Mouse (Mus musculus) cerebellum, adult 8-10 months (tissue): ENCODE results near the gene Papss1.
"Not testable (repeated sequence)": the region's sequence is repeated elsewhere in the genome, so short reads cannot be mapped to it uniquely, and the experiment has no call there.

Experiments
- DNase-seq: peaks from one replicate; pipeline ENCODE4 v3.0.0; 2022

Papss1 gene

GRCm38 (mm10) chr3:131564430-131565256, at the start of gene Papss1:
TSS of gene Papss1 (plus strand) at chr3:131564768.
- peak; percentile 100 for DNase-seq

GRCm38 (mm10) chr3:131516332-131516999, 48.1 kb upstream of the Papss1 start:
- DNase-seq, result no peak

GRCm38 (mm10) chr3:131517756-131518155, 46.8 kb upstream of the Papss1 start:
- no peak for DNase-seq

DNA sequence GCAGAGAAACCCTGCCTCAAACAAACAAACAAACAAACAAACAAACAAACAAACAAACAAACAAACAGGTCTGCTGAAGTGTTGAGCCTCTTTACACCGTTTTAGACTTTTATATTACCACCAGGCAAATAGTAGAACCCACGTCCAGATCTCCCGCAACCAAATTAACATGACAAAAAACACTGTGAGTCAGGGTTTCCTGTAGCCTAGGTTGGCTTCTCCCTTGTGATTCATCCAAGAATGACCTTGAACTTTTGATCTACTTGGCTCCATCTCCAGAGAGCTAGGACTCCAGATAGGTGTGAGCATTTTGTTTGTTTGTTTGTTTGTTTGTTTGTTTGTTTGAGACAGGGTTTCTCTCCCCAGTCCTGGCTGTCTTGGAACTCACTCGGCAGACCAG, 43.4 kb upstream of the Papss1 start:
- no peak for DNase-seq

DNA sequence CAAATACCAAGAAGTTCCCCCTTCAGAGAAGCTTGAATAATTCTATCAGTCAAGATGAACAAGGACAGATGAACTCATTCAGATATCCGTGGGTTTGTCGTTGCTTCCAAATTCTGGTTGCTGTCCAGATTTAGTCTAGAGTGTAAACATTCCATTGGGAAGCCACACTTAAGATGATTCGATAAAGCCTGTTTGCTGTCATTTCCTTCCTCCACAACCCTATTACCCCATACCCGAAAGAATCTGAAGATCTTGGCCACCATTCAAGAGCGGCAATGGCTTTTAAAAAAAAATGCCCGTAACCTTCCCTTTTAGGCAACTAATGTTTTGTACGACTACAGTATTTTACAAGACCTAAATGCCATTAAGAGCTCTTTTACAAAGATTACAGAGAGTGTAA, 42.3 kb upstream of the Papss1 start:
- DNase-seq, result no peak

GRCm38 (mm10) chr3:131523749-131524148, 40.8 kb upstream of the Papss1 start:
- no peak for DNase-seq

- DNase-seq, result no peak
These were observed 40.4 kb upstream of the Papss1 start for GRCm38 (mm10) chr3:131524210-131524609.

GRCm38 (mm10) chr3:131524779-131525178, 39.8 kb upstream of the Papss1 start:
- peak; percentile 40 for DNase-seq

GRCm38 (mm10) chr3:131525229-131525628, 39.3 kb upstream of the Papss1 start:
- no peak for DNase-seq

- DNase-seq, result no peak
These were observed 23.2 kb upstream of the Papss1 start for GRCm38 (mm10) chr3:131541244-131541942.

DNA sequence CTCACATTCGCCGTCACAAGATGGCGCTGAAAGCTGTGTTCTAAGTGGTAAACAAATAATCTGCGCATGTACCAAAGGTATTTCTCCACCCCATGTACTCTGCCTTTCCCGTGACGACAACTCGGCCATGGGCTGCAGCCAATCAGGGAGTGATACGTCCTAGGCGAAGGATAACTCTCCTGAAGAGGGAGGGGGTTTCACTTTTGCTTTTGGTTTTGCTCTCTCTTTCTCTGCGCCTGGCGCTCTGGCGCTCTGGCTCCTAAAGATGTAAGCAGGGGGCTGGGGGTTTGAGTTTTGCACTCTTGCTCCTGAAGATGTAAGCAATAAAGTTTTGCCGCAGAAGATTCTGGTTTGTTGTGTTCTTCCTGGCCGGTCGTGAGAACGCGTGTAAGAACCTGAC, 17.0 kb upstream of the Papss1 start:
- not testable (repeated sequence) for DNase-seq

- DNase-seq, result no peak
These were observed 14.5 kb upstream of the Papss1 start for GRCm38 (mm10) chr3:131550046-131550445.

GRCm38 (mm10) chr3:131552349-131553254, 12.0 kb upstream of the Papss1 start:
- peak; percentile 41 for DNase-seq

GRCm38 (mm10) chr3:131555771-131556170, 8.8 kb upstream of the Papss1 start:
- no peak for DNase-seq

DNA sequence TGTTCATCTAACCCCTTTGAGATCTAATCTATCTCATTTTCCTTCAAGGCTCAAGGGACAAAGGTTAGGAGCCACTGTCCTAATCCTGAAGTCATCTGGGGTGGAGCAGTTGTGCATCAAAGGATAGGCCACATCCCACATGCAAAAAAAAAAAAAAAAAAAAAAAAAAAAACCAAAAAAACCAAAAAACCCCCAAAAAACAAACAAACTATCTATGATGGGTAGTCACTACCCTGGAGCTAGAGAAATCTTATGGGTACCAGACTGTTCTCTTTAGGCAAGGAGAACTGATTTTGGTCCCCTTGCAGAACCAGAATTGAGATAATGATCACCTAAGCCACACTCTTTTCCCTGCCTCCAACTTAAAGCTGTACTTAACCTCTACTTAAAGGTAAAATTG, 3.0 kb upstream of the Papss1 start:
- DNase-seq, result no peak

- DNase-seq, result no peak
These were observed 666 bp downstream of the Papss1 start for GRCm38 (mm10) chr3:131565257-131565610.

DNA sequence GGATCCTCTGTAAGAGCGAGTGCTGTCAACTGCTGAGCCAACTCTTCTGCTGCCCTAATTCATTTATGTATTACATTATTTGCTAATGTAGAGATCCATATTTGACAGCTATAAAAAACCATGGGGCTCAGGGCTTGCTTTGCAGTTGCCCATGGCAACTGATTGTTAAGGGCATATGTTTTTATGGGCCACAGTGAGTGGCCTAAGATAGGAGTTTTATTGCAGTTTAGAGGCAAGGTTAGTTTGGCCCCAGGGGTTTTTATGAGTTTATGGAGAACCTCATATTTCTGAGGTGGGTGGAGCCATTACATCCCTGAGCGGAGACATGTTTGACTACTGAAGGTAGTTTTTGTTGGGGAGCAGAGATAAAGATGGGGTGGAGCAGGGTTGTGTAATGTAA, 1.7 kb downstream of the Papss1 start:
- DNase-seq, result no peak

DNA sequence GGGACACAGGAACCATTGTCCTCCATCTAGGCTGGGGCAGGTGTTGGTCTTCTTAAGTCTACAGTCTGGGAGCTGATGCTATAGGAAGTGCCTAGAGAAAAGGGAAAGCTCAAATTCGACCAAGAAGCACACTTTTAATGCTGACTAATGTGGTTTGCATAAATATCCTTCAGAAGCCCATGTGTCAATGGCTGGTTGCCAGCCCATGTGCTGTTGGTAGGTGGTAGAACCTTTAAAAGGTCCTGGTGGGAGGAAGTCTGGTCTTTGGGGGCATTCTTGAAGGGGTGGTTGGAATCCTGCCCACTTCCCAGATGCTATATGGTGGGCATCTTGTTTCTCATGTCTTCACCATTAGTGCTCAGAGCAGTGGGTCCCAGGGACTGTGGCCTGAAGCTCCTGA, 5.9 kb downstream of the Papss1 start:
- no peak for DNase-seq

DNA sequence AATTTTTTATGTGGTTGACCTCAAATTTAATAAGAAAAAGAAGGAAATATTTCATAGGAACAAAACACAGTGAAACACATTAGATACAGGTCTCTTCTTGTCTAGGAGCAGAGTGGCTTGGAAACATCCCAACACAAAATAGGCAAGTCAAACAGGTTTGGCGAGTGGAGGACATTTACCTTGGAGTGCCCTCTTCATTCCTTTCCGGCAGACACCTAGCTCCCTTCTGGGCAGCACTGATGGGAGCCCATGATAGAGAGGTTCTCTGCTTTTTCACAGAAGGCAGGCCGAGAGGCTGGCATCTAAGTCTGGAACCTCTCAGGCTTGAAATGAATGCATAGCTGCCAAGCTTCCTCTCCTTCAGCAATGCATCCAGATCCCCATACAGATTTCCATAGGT, 9.0 kb downstream of the Papss1 start:
- DNase-seq, result no peak

- DNase-seq, result no peak
These were observed 14.0 kb downstream of the Papss1 start for GRCm38 (mm10) chr3:131578434-131579104.

DNA sequence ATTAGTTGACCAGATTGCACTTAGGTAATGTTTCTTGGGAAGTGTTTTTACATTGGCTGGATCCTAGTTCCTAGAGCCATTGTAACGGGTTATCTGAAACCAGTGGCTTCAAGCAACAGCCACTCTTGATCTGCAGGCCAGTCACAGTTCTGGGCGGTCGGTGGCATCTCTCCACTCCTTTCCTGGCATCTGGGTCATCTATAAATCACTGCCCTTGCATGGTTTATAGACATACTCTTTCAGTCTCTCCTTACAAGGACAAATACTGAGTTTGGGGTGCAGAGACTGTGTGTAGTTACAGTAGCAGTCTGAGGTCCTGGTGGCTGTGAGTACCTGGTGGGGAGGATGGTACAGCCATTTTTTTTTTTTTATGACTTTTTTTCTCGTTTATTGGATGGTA, 15.5 kb downstream of the Papss1 start:
- no peak for DNase-seq

DNA sequence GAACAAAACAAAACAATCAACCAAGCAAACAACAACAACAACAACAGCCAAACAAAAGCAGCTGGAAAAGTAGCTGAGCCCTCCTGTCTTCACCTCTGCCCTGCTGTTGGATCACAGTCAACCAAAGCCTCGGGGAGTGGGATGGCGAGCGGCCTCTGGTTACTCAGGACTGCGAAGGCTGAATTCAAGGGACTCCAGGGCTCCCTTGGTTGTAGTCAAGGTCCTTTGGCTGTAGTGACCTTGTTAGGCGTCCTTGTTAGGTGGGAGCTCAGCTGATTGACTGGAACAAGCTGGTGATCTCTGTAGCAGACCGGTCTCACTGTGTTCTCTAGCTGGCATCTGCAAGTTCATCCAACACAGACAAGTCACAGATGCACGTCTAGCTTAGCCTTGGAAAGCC, 16.5 kb downstream of the Papss1 start:
- no peak for DNase-seq
